Mouse (Mus musculus) embryo, embryonic 11.5 days (tissue): ENCODE measurements around the gene Fbp2.
"Not testable (repeated sequence)": the region's sequence is repeated elsewhere in the genome, so short reads cannot be mapped to it uniquely, and the experiment has no call there.

ENCODE experiments used
- DNase-seq: peaks from one replicate; pipeline ENCODE4 v3.0.0-alpha.2; 2012; ENCODE audit warnings: low read depth, low spot score

Fbp2 gene

DNA sequence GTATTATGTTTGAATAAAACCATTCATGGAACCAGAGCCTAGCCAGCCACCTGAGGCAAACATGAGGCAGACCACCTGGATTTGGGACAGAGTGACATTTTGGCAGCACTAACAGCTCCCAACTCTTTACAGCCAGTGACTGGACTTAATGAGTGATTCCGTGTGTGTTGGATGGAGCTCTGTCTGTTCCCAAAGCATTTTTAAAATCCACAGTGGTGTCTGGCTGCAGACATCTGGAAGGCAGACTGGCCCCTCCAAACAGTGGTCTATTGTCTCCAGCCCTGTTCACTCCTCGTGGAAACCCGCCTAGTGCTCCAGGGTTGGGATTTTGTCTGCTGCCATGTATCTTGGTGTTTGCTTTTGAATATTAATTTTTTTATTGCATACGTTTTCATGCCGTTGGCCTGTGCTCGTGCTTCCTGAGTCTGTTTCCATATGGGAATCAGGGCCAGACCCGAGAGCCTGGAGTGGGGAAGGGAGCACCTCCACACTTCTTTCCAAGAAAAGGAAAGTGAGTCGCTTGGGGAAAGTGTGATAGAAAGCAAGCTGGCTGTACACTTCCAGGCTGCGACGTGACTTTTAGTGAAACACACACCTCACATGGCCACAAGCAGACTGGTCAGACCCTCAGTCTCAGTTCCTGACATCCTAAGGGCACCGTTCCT lies 7.6 kb upstream of the Fbp2 start:
- no peak for DNase-seq

GRCm38 (mm10) chr13:62863771-62864170 lies 5.5 kb upstream of the Fbp2 start:
- no peak for DNase-seq

GRCm38 (mm10) chr13:62862875-62863274 lies 4.7 kb upstream of the Fbp2 start:
- no peak for DNase-seq

GRCm38 (mm10) chr13:62860068-62860467 lies 1.8 kb upstream of the Fbp2 start:
- no peak for DNase-seq

GRCm38 (mm10) chr13:62859251-62859650 lies 1.0 kb upstream of the Fbp2 start:
- not testable (repeated sequence) for DNase-seq

GRCm38 (mm10) chr13:62856850-62857249 lies 1.4 kb downstream of the Fbp2 start:
- DNase-seq, result no peak

GRCm38 (mm10) chr13:62856305-62856675 lies 1.9 kb downstream of the Fbp2 start:
- DNase-seq, result peak; percentile 82

- DNase-seq, result no peak
Observed at GRCm38 (mm10) chr13:62855396-62856304, 2.6 kb downstream of the Fbp2 start.

DNA sequence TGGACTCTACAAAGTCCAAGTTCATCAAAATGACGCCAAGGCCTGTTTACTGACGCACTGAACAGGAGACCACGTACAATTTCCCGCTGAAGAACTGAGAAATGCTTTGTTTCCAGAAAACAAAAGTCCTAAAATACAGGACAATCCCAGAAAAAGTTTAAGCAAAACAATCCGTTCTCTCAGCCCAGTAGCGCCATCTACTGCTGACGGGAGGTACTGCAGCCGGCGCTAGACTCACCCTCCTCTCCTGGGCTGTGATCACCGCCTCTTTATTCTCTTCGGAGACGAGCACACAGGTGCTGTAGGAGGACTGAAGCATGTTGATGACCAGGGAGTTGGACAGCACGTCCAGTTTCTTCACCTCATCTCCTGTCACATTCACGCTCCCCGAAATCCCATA lies 3.6 kb downstream of the Fbp2 start:
- peak; percentile 36 for DNase-seq

DNA sequence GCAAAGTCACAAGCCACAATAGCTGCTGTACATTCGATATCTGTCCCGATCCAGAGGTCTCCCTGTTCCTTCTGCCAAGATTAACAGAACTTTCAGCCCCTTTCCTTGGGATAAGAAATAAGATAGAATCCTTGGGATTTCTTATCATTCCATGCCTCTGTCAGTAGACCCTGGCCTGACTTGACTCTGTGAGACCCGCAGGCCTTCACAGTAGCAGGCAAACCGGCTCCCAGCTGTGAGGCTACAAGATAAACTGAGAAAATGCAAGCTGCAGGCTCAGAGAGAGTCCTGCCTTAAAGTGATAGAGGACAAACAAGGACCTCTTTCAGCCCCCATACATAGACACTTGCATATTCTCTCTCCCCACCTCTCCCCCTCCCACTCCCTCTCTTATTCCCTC lies 24.9 kb downstream of the Fbp2 start:
- no peak for DNase-seq

DNA sequence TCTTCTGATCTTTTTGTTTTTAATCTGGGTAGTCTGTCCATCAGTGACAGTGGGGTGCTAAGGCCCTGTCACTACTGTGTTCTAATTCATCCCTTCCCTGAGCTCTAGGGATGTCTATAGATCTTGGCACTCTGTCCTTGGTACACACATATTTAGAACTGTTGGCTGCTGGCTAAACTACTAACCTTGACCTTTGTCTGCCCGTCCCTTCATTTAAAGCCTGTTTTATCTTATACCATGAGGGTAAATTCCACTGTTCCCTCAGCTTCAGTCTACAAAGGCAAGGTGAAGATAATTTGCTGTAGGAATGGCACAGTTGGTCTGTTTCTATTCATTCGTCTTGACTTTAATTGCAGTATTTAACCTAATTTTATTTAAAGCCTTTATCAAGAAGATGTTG lies 26.0 kb downstream of the Fbp2 start:
- DNase-seq, result no peak

- DNase-seq, result not testable (repeated sequence)
Observed at GRCm38 (mm10) chr13:62815705-62816104, 42.5 kb downstream of the Fbp2 start.

- DNase-seq, result no peak
Observed at GRCm38 (mm10) chr13:62812713-62813112, 45.5 kb downstream of the Fbp2 start.

DNA sequence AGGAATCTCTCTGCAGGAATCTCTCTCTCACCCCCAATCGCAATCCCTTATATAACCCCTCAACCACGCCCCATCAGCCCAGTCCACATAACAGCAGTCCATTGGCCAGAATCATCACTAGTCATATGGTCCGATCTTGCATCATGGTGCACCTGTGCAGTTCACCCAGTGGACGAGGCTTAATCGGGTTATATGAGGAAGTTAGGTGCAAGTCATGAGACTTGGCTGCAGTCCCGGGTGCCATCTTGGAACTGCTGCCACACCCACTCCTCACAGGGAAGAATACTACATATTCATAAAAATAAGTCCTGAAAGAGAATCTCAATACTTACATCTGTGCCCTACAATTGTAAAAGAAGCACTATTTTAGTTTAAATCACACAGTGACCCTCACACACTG lies 50.2 kb downstream of the Fbp2 start:
- not testable (repeated sequence) for DNase-seq
